12 mouse cellular contexts compared by ENCODE assay signal in the genomic region with DNA sequence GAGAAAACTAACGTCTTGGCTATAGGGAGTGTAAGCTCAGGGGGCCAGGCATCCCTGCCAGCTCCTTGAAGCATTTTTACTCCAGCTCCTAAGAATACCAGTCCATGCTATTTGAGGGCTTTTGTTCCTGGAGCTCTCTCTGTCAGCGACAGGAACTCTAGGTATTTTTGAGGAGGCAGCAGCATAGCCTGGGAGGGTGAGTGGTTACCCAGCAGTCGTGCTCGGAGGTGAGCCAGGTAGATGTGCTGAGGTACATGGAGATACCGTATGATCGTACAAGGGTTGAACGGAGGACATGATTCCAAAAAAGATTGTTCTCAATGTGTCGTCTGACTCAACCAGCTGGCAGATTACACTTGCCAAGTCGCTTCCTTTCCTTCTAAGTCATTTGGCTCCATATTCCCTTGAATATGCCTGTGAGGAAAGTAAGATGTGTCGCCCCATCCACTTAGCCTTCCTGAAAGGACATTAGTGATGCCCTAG.
DNase-seq lines count a peak whose midpoint lies in the region; ATAC-seq lines count a peak whose summit lies in the region.
"Had no signal": no experiment of that assay in that cellular context is flagged by ENCODE, and none has a peak within 500 bp of the region (broad histone marks: within the 10 kb centered on the region; RNA-seq: fewer than 3 reads in every experiment).

No protein-coding gene starts in this region.

- no peaks in the 10 kb centered on the region for H3K36me3 ChIP-seq in megakaryocyte, embryonic 14.5 days (replicated peaks; ENCODE audit: low read length)
- H3K36me3 ChIP-seq: embryonic facial prominence, embryonic 15.5 days; intestine, embryonic 15.5 days; liver, embryonic 15.5 days; midbrain, embryonic 12.5 days had no signal

- no peaks in the 10 kb centered on the region for H3K27me3 ChIP-seq in megakaryocyte, embryonic 14.5 days (replicated peaks)
- H3K27me3 ChIP-seq: embryonic facial prominence, embryonic 15.5 days; intestine, embryonic 15.5 days; liver, embryonic 15.5 days; midbrain, embryonic 12.5 days had no signal

- no peak for ATAC-seq in megakaryocyte, adult 5-6 weeks (ENCODE audit: poor library complexity, severe bottlenecking)
- ATAC-seq in megakaryocyte progenitor cell, adult 5-6 weeks (replicated peaks; ENCODE audit: poor library complexity) = no peak
- ATAC-seq in erythroid progenitor cell, adult 5-6 weeks (replicated peaks; ENCODE audit: low FRiP score, poor library complexity, severe bottlenecking) = no peak
- ATAC-seq: intestine, embryonic 15.5 days had no signal

- intact Hi-C loops in left cerebral cortex, postnatal 14 days (cut with DNase I) = no loop called here

- DNase-seq in frontal cortex, adult 2 months (ENCODE audit: extremely low spot score in 1 of 2, low spot score in 1 of 2) = peak; percentile 29 to 74
- DNase-seq in left cerebral cortex, postnatal 14 days (ENCODE audit: low spot score in 2 of 2) = peak; percentile 65 to 68
- DNase-seq in adrenal gland, adult 2 months = no peak

- peak overlapping the region; percentile 47 for H3K4me3 ChIP-seq in megakaryocyte, embryonic 14.5 days (replicated peaks)
- H3K4me3 ChIP-seq: embryonic facial prominence, embryonic 15.5 days; intestine, embryonic 15.5 days; layer of hippocampus, adult 2 months; liver, embryonic 15.5 days; midbrain, embryonic 12.5 days had no signal

- no peaks in the 10 kb centered on the region for H3K9me3 ChIP-seq in megakaryocyte, embryonic 14.5 days
- H3K9me3 ChIP-seq: embryonic facial prominence, embryonic 15.5 days; intestine, embryonic 15.5 days; liver, embryonic 15.5 days; midbrain, embryonic 12.5 days had no signal

- peaks cover 36% of the 10 kb centered on the region for H3K4me1 ChIP-seq in megakaryocyte, embryonic 14.5 days
- H3K4me1 ChIP-seq: intestine, embryonic 15.5 days; liver, embryonic 15.5 days; midbrain, embryonic 12.5 days had no signal
